Mouse (Mus musculus): ENCODE measurements around the gene Lrrc66. TPM values are rescaled to one million over a fixed set of nuclear protein-coding genes. Genes with fewer than 3 reads are reported as not detected.
A peak's percentile ranks its signal among the peaks of the same experiment; 100 is the strongest.

Gene Lrrc66
- total RNA-seq (2021), result not detected
- long read RNA-seq, experiment 1, result 0 reads
- long read RNA-seq, experiment 2, result 0 reads

- no peak for DNase-seq (ENCODE audit: low spot score in 2 of 2)
Measured at GRCm38 (mm10) chr5:73632291-73632690, at the start of gene Lrrc66. Gene Lrrc66 (minus strand): TSS chr5:73632526.

GRCm38 (mm10) chr5:73676626-73677025, 44.3 kb upstream of the Lrrc66 start:
- peak in 1 of 2 experiments; percentile 23 for DNase-seq (ENCODE audit: low spot score in 2 of 2)

GRCm38 (mm10) chr5:73675604-73676003, 43.3 kb upstream of the Lrrc66 start:
- no peak for DNase-seq (ENCODE audit: low spot score in 2 of 2)

GRCm38 (mm10) chr5:73669386-73669785, 37.1 kb upstream of the Lrrc66 start:
- DNase-seq (ENCODE audit: low spot score in 2 of 2), result no peak

GRCm38 (mm10) chr5:73667877-73668276, 35.6 kb upstream of the Lrrc66 start:
- no peak for DNase-seq (ENCODE audit: low spot score in 2 of 2)

GRCm38 (mm10) chr5:73666695-73667094, 34.4 kb upstream of the Lrrc66 start:
- DNase-seq (ENCODE audit: low spot score in 2 of 2), result no peak

- DNase-seq (ENCODE audit: low spot score in 2 of 2), result no peak
Measured at GRCm38 (mm10) chr5:73651855-73652201, 19.5 kb upstream of the Lrrc66 start.

- DNase-seq (ENCODE audit: low spot score in 2 of 2), result no peak
Measured at GRCm38 (mm10) chr5:73651061-73651854, 18.9 kb upstream of the Lrrc66 start, which contains the start of gene Spata18. Gene Spata18 (plus strand): TSS chr5:73651379.

- no peak for DNase-seq (ENCODE audit: low spot score in 2 of 2)
Measured at GRCm38 (mm10) chr5:73650365-73650964, 18.1 kb upstream of the Lrrc66 start.

- DNase-seq (ENCODE audit: low spot score in 2 of 2), result peak; percentile 80 to 86
Measured at GRCm38 (mm10) chr5:73647261-73647900, 15.1 kb upstream of the Lrrc66 start, which contains the start of gene Sgcb. Gene Sgcb (minus strand): TSS chr5:73647790.

- DNase-seq (ENCODE audit: low spot score in 2 of 2), result peak in 1 of 2 experiments; percentile 41
Measured at GRCm38 (mm10) chr5:73642091-73642490, 9.8 kb upstream of the Lrrc66 start.

GRCm38 (mm10) chr5:73641058-73641457, 8.7 kb upstream of the Lrrc66 start:
- DNase-seq (ENCODE audit: low spot score in 2 of 2), result no peak

GRCm38 (mm10) chr5:73637337-73638107, 5.2 kb upstream of the Lrrc66 start:
- peak; percentile 39 to 89 for DNase-seq (ENCODE audit: low spot score in 2 of 2)

- DNase-seq (ENCODE audit: low spot score in 2 of 2), result peak; percentile 79 to 84
Measured at GRCm38 (mm10) chr5:73633141-73633540, 815 bp upstream of the Lrrc66 start.

- no peak for DNase-seq (ENCODE audit: low spot score in 2 of 2)
Measured at GRCm38 (mm10) chr5:73631001-73631558, 1.2 kb downstream of the Lrrc66 start.

GRCm38 (mm10) chr5:73630141-73630540, 2.2 kb downstream of the Lrrc66 start:
- no peak for DNase-seq (ENCODE audit: low spot score in 2 of 2)

GRCm38 (mm10) chr5:73627991-73628390, 4.3 kb downstream of the Lrrc66 start:
- no peak for DNase-seq (ENCODE audit: low spot score in 2 of 2)

- DNase-seq (ENCODE audit: low spot score in 2 of 2), result no peak
Measured at GRCm38 (mm10) chr5:73627559-73627958, 4.8 kb downstream of the Lrrc66 start.

- no peak for DNase-seq (ENCODE audit: low spot score in 2 of 2)
Measured at GRCm38 (mm10) chr5:73626842-73627241, 5.5 kb downstream of the Lrrc66 start.

GRCm38 (mm10) chr5:73625505-73625904, 6.8 kb downstream of the Lrrc66 start:
- no peak for DNase-seq (ENCODE audit: low spot score in 2 of 2)

GRCm38 (mm10) chr5:73618969-73619368, 13.4 kb downstream of the Lrrc66 start:
- DNase-seq (ENCODE audit: low spot score in 2 of 2), result no peak
